Mouse (Mus musculus): ENCODE results near the gene Agpat1.

GRCm38 (mm10) chr17:34564796-34565195 lies 39.3 kb upstream of the Agpat1 start:
- no peak for TF ChIP-seq CTCF (IDR thresholded peaks at IDR 0.05)
- peak; percentile 76 for TF ChIP-seq EP300 (IDR thresholded peaks at IDR 0.05)
